Mouse (Mus musculus): ENCODE results near the gene Fam241a. TPM values are rescaled to one million over a fixed set of nuclear protein-coding genes. Genes with fewer than 3 reads are reported as not detected.

Fam241a gene
- polyA plus RNA-seq, 2 experiments from 2014 or later, result 6.3 to 7.5 TPM

DNA sequence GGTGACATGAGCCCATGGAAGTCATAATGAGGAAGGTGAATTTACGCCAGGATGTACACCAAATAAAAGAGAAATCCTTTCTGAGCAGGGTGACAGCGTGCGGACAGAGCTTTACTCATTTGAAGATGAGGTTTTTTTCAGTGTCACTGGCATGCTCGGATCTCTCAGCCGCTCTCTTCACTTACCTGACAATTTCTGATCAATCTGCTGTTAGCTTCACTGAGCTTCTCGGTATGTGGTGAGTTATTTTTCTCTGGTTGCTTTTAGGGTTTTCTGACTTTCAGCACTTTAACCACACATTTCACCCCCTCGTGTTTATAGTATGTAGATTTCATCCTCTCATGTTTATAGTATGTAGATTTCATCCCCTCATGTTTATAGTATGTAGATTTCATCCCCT is 21.1 kb downstream of the Fam241a start:
- peak; percentile 42 for ATAC-seq

DNA sequence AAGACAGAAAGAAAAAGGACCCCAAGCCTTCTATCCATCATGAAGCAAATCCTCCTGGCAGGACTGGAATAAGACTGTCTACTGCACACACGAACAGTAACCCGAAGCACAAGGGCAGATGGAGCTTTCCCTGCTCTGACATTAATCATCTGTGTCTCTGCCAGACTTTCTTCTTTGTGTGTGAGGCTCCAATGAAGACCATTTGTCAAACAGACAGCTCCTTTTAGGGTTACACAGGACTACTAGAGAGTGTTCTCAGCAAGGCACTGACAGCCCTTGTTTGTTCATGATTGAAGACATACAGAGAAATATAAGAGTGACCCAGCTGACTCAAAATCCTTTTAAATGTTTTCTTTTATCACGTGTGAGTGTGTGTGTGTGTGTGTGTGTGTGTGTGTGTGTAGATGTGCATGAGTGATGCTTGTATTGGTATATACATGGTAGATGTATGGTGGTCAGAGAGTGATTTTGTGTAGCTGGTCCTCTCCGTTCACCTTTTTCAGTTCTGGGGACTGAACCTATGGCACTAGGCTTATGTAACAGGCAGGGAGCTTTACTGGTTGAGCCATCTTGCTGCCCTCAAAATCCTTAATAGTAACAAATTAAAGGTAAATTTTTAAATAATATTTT is 21.8 kb downstream of the Fam241a start:
- ATAC-seq, result no peak

DNA sequence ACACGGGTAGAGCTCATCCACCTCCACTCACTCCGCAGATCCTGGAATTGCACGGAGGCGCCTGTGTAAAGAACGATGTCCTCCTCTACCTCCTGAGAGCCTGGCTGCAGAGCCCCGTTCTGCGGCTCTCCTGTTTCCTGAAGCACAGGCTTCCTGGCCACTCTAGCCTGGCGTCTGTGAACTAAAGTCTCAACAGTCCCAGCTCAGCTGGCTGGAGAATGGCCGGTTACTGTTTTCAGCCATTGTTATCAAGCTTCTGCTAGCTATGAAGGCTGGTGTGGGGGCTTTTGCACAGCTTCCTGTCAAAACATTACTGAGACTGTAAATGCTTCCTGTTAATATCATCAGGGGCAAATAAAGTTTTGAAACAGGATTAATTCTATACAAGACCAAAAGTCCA is 24.5 kb downstream of the Fam241a start:
- ATAC-seq, result peak; percentile 33

DNA sequence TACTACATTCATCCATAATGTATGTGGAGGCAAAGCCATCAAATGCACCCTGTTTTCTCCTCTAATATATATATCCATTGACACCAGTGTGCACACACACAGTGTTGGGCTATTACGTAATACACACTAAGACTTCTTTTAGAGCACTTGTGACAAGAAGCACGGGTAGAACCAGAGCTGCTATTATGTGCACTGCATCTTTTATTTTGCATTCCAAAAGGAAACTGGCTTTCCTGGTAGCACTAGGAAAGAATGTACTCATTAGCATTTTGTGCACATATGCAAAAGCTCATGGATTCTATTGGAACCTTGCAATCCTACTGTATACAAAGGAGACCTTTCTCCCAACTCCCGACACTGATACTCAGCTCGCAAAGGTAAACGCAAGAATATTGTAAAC is 27.2 kb downstream of the Fam241a start:
- no peak for ATAC-seq

DNA sequence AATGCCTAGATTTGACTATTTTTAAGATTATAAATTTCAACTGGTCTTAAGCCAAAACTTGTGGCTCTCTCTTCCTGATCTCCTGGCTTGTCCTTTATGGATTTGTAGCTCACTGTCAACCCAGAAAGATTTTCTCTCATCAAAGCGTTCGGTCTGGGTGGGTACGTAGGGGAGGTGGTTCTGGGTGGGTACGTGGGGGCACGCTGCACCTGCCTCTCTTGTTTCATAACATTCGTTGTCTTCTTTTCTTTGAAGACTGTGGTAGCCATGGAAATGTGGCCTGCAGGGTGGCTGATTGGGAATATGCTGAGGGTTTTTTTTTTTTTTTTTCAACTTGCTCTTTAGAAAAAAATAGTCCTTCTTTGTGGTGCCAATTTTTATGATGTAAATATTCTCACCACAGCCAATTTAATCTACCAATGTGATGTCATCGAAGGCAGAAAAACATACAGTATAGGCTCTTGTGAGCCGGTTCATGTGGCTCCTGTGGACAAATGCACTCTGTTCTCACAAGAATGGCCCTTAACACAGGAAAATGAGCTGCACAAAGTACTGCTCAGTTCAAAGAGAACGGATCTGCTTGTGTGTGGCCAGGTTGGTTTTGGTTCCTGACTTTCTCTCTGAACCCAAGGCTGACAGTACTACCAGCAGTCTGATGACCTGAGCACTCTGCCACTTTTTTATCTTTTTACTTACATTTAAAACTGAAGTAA is 27.9 kb downstream of the Fam241a start:
- no peak for ATAC-seq

DNA sequence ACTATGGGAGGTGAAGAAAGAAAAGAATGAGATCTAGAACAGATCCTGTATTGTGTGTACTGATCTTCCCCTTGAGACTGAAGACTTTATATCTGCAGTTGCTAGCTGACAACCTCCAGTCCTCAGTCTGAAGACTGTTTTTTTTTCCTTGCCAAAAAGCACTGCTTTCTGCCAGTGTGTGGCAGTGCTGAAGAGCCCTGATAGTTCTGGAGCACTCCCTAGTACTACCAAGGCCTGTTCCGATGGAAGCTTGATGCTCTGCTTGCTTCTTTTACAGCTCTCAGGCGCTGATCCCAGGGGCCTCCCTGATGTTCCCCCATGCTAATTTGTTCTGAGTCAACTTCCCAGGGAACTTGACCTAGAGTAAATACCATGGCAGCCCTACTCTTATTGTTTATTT is 31.9 kb downstream of the Fam241a start:
- ATAC-seq, result no peak

DNA sequence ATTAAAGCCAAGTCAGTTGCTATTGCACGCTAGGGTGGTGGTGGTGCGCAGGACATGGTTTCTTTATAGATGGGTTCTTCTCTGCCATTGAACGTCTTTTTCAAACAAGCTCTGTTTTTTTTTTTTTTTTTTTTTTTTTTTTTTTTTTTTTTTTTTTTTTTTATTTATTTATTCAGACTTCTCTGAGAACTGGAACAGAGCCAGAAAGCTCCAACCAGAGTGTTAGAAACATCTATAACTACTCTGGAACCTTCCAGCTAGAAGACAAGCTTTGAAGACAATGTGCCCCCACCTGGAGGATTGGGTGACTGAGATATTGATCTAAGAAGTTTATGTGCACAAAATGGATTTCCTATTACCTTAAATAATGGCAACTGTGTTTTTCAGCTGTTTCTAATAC is 32.6 kb downstream of the Fam241a start:
- no peak for ATAC-seq

DNA sequence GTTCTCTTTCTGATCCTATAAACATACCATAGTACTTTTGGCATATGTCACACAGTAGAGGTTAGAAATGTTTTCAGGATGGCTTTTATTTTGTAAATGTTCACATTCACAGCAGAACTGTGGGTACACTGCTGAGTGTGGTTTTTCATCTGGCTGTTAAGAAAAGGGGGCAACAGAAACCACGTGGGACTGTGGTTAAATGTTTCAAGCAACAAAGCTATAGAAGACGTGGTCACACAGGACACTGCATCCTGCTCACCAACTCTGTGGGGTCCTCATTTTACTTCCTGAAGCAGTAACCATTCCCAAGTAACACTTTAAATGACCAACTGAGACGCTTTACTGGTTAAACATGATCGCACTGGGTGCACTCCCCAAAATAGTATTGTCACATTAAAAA is 33.6 kb downstream of the Fam241a start:
- ATAC-seq, result no peak

DNA sequence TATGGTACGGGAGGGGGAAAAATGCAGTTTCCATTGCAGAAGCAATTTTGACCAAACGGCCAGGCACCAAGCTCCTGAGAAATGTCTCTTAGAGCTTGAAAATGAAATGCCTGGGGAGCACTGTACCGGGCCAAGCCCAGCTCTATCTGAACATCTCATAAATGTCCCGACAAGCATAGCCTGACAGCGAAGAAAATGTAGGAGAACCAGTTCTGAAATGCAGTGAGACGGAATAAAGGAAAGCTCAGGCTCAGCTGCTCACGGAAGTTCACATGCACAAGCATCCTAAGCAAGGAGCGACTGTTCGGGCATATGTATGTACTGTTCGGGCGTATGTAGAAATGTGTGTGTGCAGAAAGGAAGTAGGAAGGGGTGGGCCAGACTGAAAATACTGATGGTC is 34.8 kb downstream of the Fam241a start:
- ATAC-seq, result no peak

DNA sequence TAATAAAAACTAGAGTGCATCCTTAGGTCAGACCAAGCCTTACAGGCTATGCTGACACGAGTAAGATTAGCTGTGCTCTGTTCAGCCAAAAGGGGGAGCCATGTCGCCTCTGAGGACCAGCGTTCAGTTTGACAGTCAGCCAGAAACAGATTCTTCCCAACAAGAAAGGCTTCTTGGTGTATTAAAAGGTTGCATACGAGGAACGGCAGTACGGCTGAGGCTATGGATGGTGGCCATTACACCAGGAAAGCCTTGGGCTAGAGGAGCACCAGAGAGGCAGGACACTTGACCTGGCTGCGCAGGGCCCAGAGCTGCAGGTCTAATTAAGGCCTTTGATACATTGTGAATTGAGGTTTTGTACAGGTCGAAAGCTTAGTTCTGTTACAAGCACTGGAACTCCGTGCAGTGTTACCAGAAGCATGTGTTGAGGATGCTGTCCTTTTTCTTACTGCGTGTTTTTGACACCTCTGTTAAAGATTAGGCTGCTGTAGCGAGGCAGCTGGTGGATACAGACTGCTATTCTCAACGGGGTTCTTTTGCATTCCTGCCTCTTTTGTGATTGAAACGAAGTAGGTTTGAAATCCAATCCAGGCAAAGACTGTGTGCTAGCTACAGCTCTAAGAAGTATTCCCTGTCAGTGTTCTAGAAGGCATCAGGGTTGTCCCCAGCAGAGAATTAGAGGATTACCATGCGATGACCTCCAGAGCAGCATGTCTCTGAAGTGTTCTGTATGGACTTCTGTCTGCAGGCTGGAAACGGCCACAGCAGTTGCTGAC is 42.5 kb downstream of the Fam241a start:
- ATAC-seq, result peak; percentile 96

DNA sequence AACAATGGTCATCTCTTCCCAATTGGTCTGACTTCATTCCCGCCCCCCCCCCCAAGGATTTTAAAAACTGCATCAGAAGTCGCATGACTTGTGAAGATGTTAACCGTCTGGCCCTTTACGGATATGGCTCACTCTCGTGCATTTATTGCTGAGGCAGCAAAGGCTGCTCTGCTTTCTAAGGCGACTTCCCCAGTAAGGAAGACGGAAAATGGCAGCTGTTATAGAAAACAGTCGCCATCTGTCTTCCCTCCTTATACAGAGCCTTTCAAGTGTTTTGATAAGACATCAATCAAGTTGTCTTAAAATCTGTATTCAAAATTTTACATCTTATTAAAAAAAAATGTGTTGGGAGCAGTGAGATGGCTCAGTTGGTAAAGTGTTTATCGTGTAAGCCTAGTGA is 43.4 kb downstream of the Fam241a start:
- ATAC-seq, result no peak

DNA sequence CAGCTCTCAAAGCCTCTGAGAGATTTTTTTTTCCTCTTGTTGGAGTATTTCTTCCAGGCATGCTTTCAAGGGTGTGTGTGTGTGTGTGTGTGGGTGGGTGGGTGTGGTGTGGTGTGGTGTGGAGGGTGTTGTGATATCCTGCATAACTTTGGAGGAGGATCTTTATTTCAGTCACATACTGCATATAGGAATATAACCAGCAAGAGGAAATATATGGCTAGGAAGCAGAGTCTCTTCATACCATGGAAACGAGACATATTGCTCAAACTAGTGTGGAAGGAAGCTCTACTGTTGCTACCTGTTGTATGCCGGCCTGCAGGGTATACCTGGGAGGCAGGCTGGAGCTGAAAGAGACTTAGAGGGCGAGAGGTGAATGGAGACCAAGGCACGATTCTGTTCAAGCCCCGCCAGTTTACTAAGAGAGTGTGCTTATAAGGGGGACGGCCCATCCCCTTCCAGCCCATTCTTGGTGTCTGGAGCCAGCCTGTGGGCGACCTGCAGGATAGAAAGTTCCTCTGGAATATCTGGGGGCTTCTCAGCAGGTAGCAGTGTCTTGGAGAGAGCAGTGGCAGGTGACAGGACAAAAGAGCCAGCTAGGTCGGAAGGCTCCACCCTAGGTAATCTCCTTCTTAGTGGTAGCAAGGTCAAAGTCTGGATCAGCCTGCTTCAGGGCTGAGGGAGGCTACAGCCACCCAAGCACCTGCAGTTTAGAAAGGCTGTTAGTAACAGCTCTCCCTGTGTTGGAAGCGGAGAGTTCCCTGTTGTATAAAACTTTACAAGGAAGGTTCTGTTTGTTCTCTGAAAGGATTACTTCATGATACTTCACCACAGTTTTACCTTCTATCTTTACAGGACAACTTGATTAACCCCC is 45.1 kb downstream of the Fam241a start:
- no peak for ATAC-seq

DNA sequence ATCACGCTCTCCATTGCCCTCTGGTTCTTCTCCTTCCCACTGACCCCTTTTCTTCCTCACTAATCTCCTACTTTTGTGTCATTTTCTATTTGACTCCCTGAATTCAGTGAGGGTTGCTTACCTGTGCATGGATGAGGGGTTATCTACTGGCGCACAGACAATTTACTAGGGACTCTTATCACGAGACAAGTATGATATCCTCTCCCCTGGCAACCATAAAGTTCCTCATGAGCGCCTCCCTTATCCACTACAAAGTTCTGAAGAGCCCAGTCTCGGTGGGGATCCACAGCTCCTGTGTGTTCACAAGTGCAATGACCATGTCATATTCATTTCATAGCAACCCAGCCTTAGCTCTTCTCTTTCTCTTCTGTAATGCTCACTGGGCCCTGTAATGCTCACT is 46.2 kb downstream of the Fam241a start:
- ATAC-seq, result no peak

DNA sequence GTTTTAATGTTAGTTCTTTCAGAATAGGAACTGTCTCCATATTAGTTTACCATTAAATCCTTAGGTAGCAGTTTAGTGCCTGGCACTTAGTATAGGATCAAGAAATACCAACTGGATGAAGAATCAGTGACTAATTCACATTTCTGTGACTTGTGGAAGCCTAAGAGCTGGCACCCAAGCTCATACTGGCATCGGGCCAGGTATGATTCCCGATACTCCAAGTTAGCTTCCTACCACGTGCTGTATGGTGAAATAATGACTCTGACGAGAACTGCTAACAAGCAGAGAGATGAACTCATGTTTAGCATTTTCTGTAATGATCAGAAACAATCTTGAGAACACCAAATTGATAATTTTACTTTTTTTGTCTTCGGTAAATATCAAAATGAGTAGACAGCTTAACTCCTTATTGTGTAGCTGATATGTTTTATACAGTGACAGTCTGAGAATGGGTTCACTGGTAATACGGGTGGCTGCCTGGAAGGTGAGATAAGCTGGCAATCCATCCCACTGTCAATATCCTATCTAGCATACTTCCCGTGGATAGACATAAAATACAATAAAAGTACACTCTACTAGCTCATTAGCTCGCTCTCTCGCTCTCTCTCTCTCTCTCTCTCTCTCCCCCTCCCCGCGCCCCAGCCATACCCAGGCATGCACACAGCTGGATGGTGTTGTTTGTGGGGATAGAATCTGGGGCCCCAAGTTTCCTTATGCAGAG is 47.9 kb downstream of the Fam241a start:
- ATAC-seq, result no peak

DNA sequence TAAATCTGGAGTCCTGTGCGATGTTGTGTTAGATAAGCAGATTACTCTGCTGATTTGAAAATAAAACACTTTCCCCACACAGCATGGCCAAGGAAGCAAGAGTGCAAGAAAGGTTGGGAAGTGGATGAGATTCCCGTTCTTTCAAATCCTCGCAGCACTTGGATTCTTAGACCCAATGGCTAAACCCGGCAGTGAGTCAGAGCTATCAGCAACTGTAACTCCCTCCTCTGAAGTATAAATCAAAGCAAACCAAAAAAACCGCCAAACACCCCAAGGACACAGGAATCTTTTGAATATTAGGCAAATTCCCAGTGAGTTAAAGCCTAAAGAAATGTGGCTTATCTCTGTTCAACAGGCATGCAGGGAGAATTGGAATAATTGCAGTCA is 52.2 kb downstream of the Fam241a start:
- no peak for ATAC-seq

DNA sequence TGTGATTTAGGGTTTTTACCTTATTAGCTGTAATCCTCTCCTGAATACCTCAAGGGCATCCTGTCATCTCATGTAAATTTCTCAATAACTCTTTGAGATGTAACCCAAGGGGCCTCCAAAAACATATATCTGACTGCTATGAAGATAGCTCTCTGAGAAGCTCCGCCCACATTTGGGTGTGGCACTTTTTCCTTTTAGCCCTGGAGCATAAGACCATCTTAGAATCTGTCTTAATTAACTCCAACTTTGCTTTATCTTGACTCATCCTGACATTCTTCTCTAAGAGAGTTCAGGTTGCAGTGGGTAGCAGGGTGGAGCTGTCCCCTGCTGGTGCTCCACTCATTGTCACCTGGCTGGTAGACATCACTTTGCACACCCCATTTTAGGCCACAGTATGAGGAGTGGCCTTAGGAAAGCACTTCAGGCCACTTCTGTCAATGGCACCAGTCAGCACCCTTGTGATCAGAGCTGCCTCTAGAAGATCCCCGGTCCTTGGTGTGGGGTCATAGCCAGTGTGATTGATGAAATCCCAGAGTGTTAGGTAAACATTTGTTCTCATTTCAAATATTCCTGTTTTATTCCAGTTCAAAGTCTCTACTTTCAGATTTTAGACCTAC is 52.7 kb downstream of the Fam241a start:
- ATAC-seq, result no peak

DNA sequence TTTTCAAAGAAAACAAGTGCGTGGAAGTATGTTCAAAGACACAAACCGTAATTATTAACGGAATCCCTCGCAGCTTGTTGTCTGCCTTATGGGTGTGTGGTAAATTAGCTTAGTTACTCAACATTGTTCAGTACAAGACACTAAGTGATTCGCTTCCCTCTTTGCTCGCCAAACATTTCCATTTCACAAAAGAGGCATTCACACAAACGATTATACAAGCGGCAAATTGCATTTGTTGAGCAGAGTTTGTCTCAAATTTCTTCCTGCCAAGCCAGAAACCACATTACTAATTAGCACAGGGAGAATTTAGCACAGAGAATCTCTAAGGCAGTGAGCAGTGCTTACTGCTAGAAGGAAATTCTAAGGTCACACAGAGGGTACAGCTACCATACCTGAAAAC is 54.2 kb downstream of the Fam241a start:
- no peak for ATAC-seq

DNA sequence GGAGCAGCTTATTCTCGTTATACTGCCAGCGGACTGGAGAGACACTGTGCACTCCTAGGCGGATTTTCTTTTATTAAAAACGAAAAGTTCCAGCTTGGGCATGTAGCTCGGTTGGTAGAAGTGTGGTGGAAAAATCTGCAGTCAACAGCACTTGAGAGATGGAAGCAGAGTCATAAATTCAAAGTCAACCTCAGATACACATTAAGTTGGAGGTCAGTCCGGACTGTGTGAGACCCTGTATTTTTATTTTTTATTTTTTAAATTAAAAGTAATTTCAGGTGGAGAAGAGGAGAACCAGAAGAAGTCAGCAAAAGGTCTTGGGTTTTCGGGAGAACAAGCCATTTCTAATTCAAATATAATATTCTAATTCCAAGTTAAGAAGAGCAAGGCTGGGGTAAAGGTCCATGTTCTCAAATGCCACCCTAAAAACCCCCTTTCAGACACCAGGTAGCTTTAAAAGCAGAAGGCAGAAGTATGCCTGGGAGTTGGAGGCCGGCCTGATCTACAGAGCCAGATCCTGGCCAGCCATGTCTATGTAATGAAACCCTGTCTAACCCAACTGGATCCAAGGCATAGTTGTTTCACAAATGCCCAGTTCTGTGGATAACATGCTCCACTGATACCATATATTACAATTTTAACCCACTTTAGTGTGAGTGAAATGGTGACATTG is 58.0 kb downstream of the Fam241a start:
- ATAC-seq, result no peak

DNA sequence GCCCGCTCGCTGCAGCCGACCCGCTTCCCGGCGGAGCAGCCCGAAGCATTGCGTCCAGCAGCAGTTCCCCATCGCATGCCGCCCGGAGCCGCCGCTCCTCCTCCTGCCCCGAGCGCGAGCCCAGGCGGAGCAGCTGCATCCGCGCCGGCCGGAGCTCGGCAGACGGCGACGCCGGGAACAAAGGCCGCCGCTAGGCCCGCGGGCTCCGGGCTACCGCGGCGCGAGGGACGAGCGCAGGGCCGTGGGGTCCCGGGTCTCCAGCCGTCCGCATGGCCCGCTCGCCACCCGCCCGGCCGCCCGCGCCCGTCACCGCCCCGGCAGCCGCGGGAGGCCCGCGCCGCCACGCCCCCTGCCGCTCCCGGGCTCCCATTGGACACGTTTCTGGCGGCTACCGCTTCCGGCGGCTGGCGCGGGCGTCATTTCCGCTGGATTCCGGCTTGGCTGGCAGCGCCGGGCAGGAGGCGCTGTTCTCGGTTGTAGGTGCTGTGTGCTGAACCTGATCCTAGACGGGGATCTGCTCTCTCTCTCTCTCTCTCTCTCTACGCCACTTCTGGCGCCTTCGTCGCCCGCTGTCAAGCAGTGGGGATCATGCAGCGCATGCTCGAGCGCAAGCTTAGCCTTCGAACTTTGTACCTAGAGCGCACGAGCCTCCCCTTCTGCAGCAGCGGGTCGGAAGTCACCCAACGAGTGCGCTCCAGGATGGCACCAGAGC is 58.8 kb downstream of the Fam241a start, which contains the start of gene Ap1ar:
Gene Ap1ar (minus strand): TSS at position 370 of the 712 bp plus-strand sequence.
- ATAC-seq, result peak; percentile 95

DNA sequence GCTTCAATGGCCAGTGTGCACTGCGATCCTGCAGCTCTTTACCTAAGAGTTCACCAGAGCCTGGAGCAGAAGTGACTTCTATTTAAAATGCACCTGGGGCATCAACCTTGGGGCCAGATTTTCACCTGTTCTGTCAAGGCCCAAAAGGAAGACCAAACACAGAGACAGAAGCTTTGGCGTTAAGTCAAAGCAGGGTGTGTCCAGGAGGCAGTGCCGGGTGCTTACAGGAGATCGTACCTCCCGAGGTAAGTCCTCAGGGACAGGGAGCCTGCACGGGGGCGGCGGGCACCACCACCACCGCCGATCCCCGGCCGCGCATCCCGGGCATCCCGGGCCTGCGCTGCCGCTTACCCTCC is 59.3 kb downstream of the Fam241a start:
- ATAC-seq, result no peak

DNA sequence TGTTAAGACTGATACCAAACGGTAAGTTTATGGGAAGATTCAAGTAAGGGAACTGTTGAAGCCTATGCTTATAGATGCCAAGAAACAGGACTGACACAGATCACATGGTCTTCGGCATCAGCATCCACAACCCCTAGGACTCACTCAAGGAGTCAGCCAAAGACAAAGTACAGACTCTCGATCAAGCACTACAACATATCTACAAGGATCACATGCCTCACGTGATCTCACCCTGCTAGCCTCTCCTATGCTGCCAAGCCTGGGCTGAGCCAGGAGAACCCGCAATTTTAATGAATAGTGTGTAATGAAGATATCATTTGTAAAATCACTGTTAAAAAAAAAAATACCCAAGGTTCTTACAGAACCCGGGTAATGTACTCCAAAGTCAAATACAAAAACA is 60.5 kb downstream of the Fam241a start:
- no peak for ATAC-seq

Measured in CD4-positive, CD25-positive, alpha-beta regulatory T cell, adult 4 months (primary cell).